Mouse (Mus musculus) heart, adult 2 months (tissue): ENCODE results near the gene Neto2.

ENCODE experiments used
- CTCF ChIP-seq: fragments of 200-600 bp; IDR thresholded peaks from 2 replicates; pipeline ENCODE4 v1.8.1; 2022; ENCODE audit warnings: antibody characterized with exemption, mild to moderate bottlenecking, moderate library complexity
- POLR2A ChIP-seq: fragments of 200-500 bp; IDR thresholded peaks from 2 replicates; pipeline ENCODE4 v1.6.1; 2011; ENCODE audit warnings: mild to moderate bottlenecking, low read depth, low read length, control low read depth; ENCODE audit not compliant: insufficient read depth

GRCm38 (mm10) chr8:85601741-85602140 is 99.0 kb downstream of the Neto2 start:
- TF ChIP-seq CTCF (no peak), POLR2A (no peak)
